Mouse (Mus musculus): ENCODE measurements around the gene Ablim1. TPM values are rescaled to one million over a fixed set of nuclear protein-coding genes. Genes with fewer than 3 reads are reported as not detected.
A peak's percentile ranks its signal among the peaks of the same experiment; 100 is the strongest.

The Ablim1 gene
- polyA plus RNA-seq, 1 experiment from 2014 or later, result 116 TPM

DNA sequence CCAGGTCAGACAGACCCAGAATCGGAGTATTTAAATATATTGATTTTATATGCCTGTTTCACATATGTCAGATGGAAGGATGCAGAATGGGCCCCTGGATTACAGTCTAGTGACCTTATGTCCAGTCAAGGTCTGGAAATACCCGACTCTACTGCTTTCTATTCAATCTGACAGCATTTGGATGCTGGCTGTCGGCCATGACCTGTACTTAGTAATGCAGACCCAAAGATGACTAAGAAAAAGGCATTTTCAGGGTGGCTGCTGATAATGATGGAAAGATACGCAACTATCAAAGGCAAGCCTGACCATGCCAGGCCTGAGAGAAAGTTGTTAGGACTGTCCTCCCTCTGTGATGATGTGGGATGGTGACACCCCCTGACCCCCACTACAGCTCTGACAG, 321.0 kb downstream of the Ablim1 start:
- no peak for ATAC-seq (ENCODE audit: insufficient number of reproducible peaks, low FRiP score, low TSS enrichment, low read depth)
- peaks cover 32% of the 10 kb centered on the region for H3K4me1 ChIP-seq
- H3K27me3 ChIP-seq, result no peaks in the 10 kb centered on the region
- no peak overlapping the region for H3K9ac ChIP-seq
- 78% methylated on average over 4 of the region's 4 CpGs for WGBS
- H3K36me3 ChIP-seq, result no peaks in the 10 kb centered on the region
- H3K27ac ChIP-seq, result no peak overlapping the region
- no peaks in the 10 kb centered on the region for H3K9me3 ChIP-seq
- H3K4me2 ChIP-seq, result no peak overlapping the region
- no peak overlapping the region for H3K4me3 ChIP-seq

DNA sequence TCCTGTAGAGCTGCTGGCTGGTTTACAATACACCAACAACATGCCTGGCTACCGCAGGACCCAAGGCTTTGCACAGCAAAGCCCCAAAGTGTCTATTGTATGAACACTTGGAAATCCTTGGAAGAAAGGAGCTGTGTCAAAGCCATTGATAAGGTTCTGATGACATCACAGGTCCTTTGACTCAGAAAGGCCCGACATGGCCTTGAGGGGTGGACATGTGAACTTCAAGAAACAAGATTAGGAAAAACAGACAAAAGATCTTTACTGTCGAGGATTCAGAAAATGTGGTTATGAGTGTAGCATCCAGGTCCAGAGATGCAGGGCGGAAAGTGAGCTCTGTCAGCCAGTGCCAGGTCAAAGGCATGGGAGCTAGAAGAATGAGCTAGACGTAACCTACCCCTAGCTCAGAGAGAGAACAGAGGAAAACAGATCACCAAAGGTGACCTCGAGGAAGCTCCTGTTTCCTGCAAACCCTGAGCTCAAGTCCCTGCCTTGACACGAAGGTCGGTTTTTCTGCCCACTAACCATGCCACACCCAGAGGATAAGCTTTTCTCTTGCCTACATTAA, 321.7 kb downstream of the Ablim1 start:
- Histone ChIP-seq H3K4me3 (no peak overlapping the region), H3K4me2 (no peak overlapping the region), H3K9ac (no peak overlapping the region), H3K27me3 (no peaks in the 10 kb centered on the region), H3K4me1 (peaks cover 36% of the 10 kb centered on the region), H3K36me3 (no peaks in the 10 kb centered on the region), H3K27ac (no peak overlapping the region), H3K9me3 (no peaks in the 10 kb centered on the region)
- ATAC-seq (ENCODE audit: insufficient number of reproducible peaks, low FRiP score, low TSS enrichment, low read depth), result no peak
- 74% methylated on average over 8 of the region's 8 CpGs for WGBS

DNA sequence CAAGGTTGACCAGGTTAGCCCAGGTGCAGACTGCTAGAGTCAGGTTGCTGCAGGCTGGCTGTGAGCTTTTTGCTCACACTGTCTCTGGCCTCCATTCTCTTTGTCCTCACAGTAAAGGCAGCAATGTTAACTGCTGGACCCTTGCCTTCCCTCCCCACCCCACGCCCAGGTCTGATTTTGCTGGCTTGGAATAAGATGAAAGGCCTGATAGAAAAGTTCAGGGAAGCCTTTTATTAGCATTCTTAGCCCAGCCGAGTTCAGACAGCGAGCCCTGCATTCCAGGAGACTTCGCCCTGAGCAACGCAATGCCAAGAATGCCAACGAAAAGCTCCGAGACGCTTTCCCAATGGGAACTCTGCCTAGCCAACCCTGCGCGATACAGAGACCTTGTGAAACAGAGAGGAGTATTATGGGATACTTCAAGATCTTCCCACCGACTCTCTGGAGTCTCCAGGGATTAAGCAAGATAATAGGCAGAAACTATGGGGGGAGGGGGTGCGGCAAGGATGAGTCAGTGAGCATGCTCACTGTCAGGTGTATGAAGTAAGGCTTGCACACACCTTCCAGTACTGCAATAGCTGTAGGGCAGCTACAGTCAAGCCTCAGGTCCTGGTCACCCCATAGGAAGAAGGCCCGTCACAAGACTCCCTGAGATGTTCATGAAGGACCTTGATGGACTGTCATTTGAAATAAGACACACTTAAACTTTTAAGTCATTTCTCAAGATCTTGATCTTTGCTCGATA, 324.2 kb downstream of the Ablim1 start:
- H3K4me3 ChIP-seq, result no peak overlapping the region
- no peaks in the 10 kb centered on the region for H3K27me3 ChIP-seq
- H3K9me3 ChIP-seq, result no peaks in the 10 kb centered on the region
- H3K36me3 ChIP-seq, result no peaks in the 10 kb centered on the region
- 28% methylated on average over 14 of the region's 14 CpGs for WGBS
- no peak overlapping the region for H3K4me2 ChIP-seq
- no peak overlapping the region for H3K9ac ChIP-seq
- ATAC-seq (ENCODE audit: insufficient number of reproducible peaks, low FRiP score, low TSS enrichment, low read depth), result no peak
- H3K27ac ChIP-seq, result peak overlapping the region; percentile 40
- H3K4me1 ChIP-seq, result peaks cover 24% of the 10 kb centered on the region

DNA sequence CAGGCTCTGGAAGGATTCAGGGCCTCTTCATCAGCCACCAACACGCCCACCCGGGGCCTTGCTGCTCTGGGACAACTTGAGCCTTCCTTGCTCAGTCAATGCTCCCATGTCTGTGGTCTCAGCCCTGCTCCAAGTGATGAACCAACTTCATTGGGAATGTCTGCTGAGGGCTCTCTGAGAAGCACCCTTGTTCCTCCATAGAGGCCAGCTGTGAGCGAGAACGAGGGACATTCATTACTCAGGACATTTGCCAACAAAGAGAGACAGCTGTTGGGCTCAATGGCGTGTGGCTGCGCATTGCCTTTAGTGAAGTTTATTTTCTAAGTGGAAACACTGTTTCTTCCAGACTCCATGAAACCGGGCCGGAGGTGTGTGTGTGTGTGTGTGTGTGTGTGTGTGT, 325.5 kb downstream of the Ablim1 start:
- H3K27ac ChIP-seq, result no peak overlapping the region
- H3K4me2 ChIP-seq, result no peak overlapping the region
- no peak for ATAC-seq (ENCODE audit: insufficient number of reproducible peaks, low FRiP score, low TSS enrichment, low read depth)
- no peaks in the 10 kb centered on the region for H3K36me3 ChIP-seq
- peaks cover 28% of the 10 kb centered on the region for H3K4me1 ChIP-seq
- H3K9me3 ChIP-seq, result no peaks in the 10 kb centered on the region
- H3K4me3 ChIP-seq, result no peak overlapping the region
- no peaks in the 10 kb centered on the region for H3K27me3 ChIP-seq
- H3K9ac ChIP-seq, result no peak overlapping the region
- WGBS, result 81% methylated on average over 8 of the region's 8 CpGs

DNA sequence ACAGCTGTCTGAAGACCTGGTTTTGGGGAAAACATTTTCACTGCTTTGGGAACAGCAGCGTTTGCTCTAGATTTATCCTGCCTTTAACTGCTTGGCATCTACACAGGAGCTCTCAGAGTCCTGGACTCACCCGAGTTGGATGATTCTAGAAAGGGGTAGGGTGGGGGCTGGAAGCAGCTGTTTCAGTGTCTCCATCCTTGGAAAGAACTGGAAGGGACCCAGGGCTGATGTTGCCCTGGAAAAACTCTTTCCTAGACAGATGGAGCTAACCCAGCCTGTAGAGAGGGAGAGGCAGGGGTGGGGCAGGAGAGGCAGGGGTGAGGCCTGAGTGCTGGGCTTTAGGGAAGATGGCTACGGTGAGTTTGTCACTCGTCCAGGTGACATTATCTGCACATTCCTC, 330.5 kb downstream of the Ablim1 start:
- no peaks in the 10 kb centered on the region for H3K36me3 ChIP-seq
- H3K9ac ChIP-seq, result no peak overlapping the region
- no peaks in the 10 kb centered on the region for H3K9me3 ChIP-seq
- 39% methylated on average over 4 of the region's 4 CpGs for WGBS
- ATAC-seq (ENCODE audit: insufficient number of reproducible peaks, low FRiP score, low TSS enrichment, low read depth), result peak; percentile 55; the same call in 1 of the 2 replicates
- peaks cover 29% of the 10 kb centered on the region for H3K4me1 ChIP-seq
- H3K27ac ChIP-seq, result peak overlapping the region; percentile 74
- no peaks in the 10 kb centered on the region for H3K27me3 ChIP-seq
- H3K4me3 ChIP-seq, result no peak overlapping the region
- H3K4me2 ChIP-seq, result no peak overlapping the region

DNA sequence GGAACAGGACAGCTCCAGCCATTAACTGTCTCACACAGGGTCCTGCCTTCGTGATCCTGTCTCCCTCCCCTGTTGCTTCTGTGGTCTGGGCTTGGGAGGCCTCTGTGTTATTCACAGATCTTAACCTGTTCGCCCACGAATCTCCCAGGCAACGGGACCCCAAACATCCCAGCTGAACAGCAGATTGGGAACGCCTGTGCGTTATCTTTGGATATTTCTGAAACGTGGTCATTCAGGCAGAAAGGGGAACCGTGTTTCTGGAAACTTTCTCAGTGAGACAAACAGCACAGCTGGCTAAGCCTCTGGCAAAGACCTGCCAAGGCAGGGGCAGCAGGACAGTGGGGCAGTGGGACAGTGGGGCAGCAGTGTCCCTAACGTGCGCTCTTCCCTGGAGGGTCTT, 331.0 kb downstream of the Ablim1 start:
- no peak for ATAC-seq (ENCODE audit: insufficient number of reproducible peaks, low FRiP score, low TSS enrichment, low read depth)
- H3K36me3 ChIP-seq, result no peaks in the 10 kb centered on the region
- peaks cover 24% of the 10 kb centered on the region for H3K4me1 ChIP-seq
- H3K27ac ChIP-seq, result peak overlapping the region; percentile 74
- H3K4me3 ChIP-seq, result no peak overlapping the region
- H3K9ac ChIP-seq, result no peak overlapping the region
- H3K4me2 ChIP-seq, result no peak overlapping the region
- WGBS, result 62% methylated on average over 10 of the region's 10 CpGs
- no peaks in the 10 kb centered on the region for H3K9me3 ChIP-seq
- H3K27me3 ChIP-seq, result no peaks in the 10 kb centered on the region

Other genes with a start within 250 kb of the Ablim1 start
- 13.3 and 17.4 TPM in 2 replicates for gene Fam160b1, start 45.8 kb upstream of the Ablim1 start, polyA plus RNA-seq (2015; fragmentation: Nextera tagmentation; extraction: Ambion mirVana)
- 24.0 and 24.7 TPM in 2 replicates for gene Trub1, start 138.0 kb upstream of the Ablim1 start, polyA plus RNA-seq (2015; fragmentation: Nextera tagmentation; extraction: Ambion mirVana)